Mouse (Mus musculus): ENCODE results near the gene Fiz1. TPM values are rescaled to one million over a fixed set of nuclear protein-coding genes. Genes with fewer than 3 reads are reported as not detected.
A peak's percentile ranks its signal among the peaks of the same experiment; 100 is the strongest.
"Not testable (repeated sequence)": the region's sequence is repeated elsewhere in the genome, so short reads cannot be mapped to it uniquely, and the experiment has no call there.

Gene Fiz1
- total and polyA plus RNA-seq, 2 experiments: 6.2 to 19.3 TPM

GRCm38 (mm10) chr7:5029543-5029942, 15.0 kb upstream of the Fiz1 start:
- Histone ChIP-seq H3K9ac (ENCODE audit: low read depth, low read length) (no peak overlapping the region), H3K4me3 (ENCODE audit: insufficient read depth, low read depth, low read length) (no peak overlapping the region), H3K27ac (replicated peaks; ENCODE audit: insufficient read depth, low read depth, low read length) (no peak overlapping the region), H3K27me3 (ENCODE audit: control insufficient read depth, insufficient read depth, low read length) (peaks cover 3% of the 10 kb centered on the region; the same call in 1 of the 2 replicates), H3K36me3 (ENCODE audit: control insufficient read depth, insufficient read depth, low read length) (peaks cover 40% of the 10 kb centered on the region), H3K79me2 (ENCODE audit: control insufficient read depth, insufficient read depth, low read length) (peaks cover 3% of the 10 kb centered on the region; the same call in 1 of the 2 replicates), H3K4me1 (ENCODE audit: control insufficient read depth, insufficient read depth, low read length) (no peaks in the 10 kb centered on the region)
- DNase-seq (ENCODE audit: extremely low read depth, low read depth, low spot score): no peak
- TF ChIP-seq CTCF (IDR thresholded peaks at IDR 0.05; ENCODE audit: low read depth, low read length) (no peak), POLR2A (IDR thresholded peaks at IDR 0.05; ENCODE audit: extremely low read depth, insufficient read depth, low read length) (no peak)
- 95% methylated on average over 22 of the region's 22 CpGs for WGBS

GRCm38 (mm10) chr7:5021197-5021596, 6.7 kb upstream of the Fiz1 start:
- no peak for TF ChIP-seq POLR2A (IDR thresholded peaks at IDR 0.05; ENCODE audit: extremely low read depth, insufficient read depth, low read length)
- H3K4me1 ChIP-seq (ENCODE audit: control insufficient read depth, insufficient read depth, low read length): peaks cover 12% of the 10 kb centered on the region
- H3K27me3 ChIP-seq (ENCODE audit: control insufficient read depth, insufficient read depth, low read length): no peaks in the 10 kb centered on the region
- no peak for DNase-seq (ENCODE audit: extremely low read depth, low read depth, low spot score)
- peak overlapping the region; percentile 82 for H3K27ac ChIP-seq (replicated peaks; ENCODE audit: insufficient read depth, low read depth, low read length)
- 41% methylated on average over 5 of the region's 5 CpGs for WGBS
- H3K79me2 ChIP-seq (ENCODE audit: control insufficient read depth, insufficient read depth, low read length): peaks cover 23% of the 10 kb centered on the region; the same call in 1 of the 2 replicates
- H3K9ac ChIP-seq (ENCODE audit: low read depth, low read length): peak overlapping the region; percentile 10; the same call in 1 of the 2 replicates
- peak overlapping the region; percentile 66 for H3K4me3 ChIP-seq (ENCODE audit: insufficient read depth, low read depth, low read length)
- H3K36me3 ChIP-seq (ENCODE audit: control insufficient read depth, insufficient read depth, low read length): peaks cover 4% of the 10 kb centered on the region; the same call in 1 of the 2 replicates

GRCm38 (mm10) chr7:5020685-5021084, 6.2 kb upstream of the Fiz1 start:
- under 1% methylated on average over 14 of the region's 15 CpGs for WGBS
- peaks cover 12% of the 10 kb centered on the region for H3K4me1 ChIP-seq (ENCODE audit: control insufficient read depth, insufficient read depth, low read length)
- TF ChIP-seq POLR2A (IDR thresholded peaks at IDR 0.05; ENCODE audit: extremely low read depth, insufficient read depth, low read length) (no peak), CTCF (IDR thresholded peaks at IDR 0.05; ENCODE audit: low read depth, low read length) (no peak)
- H3K27ac ChIP-seq (replicated peaks; ENCODE audit: insufficient read depth, low read depth, low read length): peak overlapping the region; percentile 82
- H3K4me3 ChIP-seq (ENCODE audit: insufficient read depth, low read depth, low read length): peak overlapping the region; percentile 66
- no peaks in the 10 kb centered on the region for H3K27me3 ChIP-seq (ENCODE audit: control insufficient read depth, insufficient read depth, low read length)
- H3K9ac ChIP-seq (ENCODE audit: low read depth, low read length): peak overlapping the region; percentile 78
- peaks cover 4% of the 10 kb centered on the region; the same call in 1 of the 2 replicates for H3K36me3 ChIP-seq (ENCODE audit: control insufficient read depth, insufficient read depth, low read length)
- peaks cover 23% of the 10 kb centered on the region; the same call in 1 of the 2 replicates for H3K79me2 ChIP-seq (ENCODE audit: control insufficient read depth, insufficient read depth, low read length)
- DNase-seq (ENCODE audit: extremely low read depth, low read depth, low spot score): no peak

DNA sequence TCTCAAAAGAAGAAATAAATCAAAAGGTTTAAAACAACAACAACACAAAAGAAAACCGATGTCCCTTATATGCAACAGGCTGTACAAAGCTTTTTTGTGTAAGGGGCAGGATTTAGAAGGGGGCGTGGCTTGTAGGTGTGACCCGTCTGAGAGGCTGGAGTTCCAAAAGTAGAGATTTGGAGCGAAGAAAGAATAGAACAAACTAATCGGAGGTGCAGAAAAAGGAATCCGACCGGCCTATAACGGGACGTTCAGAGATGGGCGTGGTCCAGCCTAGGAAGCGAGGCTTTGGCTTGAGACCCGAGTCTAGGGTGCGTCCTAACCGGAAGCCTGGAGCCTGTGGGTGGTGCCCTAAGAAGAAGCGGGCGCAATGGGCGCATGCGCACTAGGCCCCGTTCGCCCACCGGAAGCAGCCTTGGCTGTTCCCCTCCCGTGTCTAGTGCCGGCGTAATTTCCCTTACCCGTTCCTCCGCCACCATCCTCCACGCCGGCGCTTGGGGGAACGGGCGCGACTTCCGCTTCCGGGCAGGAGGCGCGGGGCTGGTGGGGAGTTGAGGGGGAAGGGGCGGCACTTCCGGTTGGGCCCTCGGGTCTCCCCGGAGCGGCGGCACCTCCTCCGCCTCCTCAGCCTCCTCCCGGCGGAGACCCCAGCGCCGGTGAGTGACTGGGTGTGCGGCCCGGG, 5.6 kb upstream of the Fiz1 start, which contains the start of the genes Zfp865 and Ccdc106:
Zfp865 (plus strand) TSS at position 377 of the 682 bp plus-strand sequence.
Ccdc106 (plus strand) TSS at position 554 of the 682 bp plus-strand sequence.
- peak within 1 kb of the TSS; percentile 66 for H3K4me3 ChIP-seq (ENCODE audit: insufficient read depth, low read depth, low read length)
- peak; percentile 94 for DNase-seq (ENCODE audit: extremely low read depth, low read depth, low spot score)
- TF ChIP-seq CTCF (IDR thresholded peaks at IDR 0.05; ENCODE audit: low read depth, low read length) (no peak), POLR2A (IDR thresholded peaks at IDR 0.05; ENCODE audit: extremely low read depth, insufficient read depth, low read length) (peak; percentile 45)
- peaks cover 12% of the 10 kb centered on the region for H3K4me1 ChIP-seq (ENCODE audit: control insufficient read depth, insufficient read depth, low read length)
- peak within 1 kb of the TSS; percentile 82 for H3K27ac ChIP-seq (replicated peaks; ENCODE audit: insufficient read depth, low read depth, low read length)
- peaks cover 20% of the 10 kb centered on the region; the same call in 1 of the 2 replicates for H3K79me2 ChIP-seq (ENCODE audit: control insufficient read depth, insufficient read depth, low read length)
- WGBS: under 1% methylated on average over 49 of the region's 49 CpGs
- H3K36me3 ChIP-seq (ENCODE audit: control insufficient read depth, insufficient read depth, low read length): peaks cover 4% of the 10 kb centered on the region; the same call in 1 of the 2 replicates
- no peaks in the 10 kb centered on the region for H3K27me3 ChIP-seq (ENCODE audit: control insufficient read depth, insufficient read depth, low read length)
- peak within 1 kb of the TSS; percentile 78 for H3K9ac ChIP-seq (ENCODE audit: low read depth, low read length)

DNA sequence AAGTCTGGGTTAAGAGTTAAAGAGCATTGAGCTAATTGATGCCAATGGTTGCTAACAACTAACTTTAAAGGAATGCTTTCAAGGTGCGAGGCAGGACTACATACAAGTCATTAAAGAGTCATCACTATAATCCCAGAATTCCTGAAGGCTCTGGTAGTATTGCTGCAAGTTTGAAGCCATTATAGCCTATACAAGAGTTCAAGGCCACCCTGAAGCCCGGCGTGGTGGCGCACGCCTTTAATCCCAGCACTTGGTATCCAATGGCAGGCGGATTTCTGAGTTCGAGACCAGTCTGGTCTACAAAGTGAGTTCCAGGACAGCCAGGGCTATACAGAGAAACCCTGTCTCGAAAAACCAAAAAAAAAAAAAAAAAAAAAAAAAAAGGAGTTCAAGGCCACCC, 5.1 kb upstream of the Fiz1 start:
- not testable (repeated sequence) for H3K27me3 ChIP-seq (ENCODE audit: control insufficient read depth, insufficient read depth, low read length); H3K36me3 ChIP-seq (ENCODE audit: control insufficient read depth, insufficient read depth, low read length); DNase-seq (ENCODE audit: extremely low read depth, low read depth, low spot score); H3K4me3 ChIP-seq (ENCODE audit: insufficient read depth, low read depth, low read length)
- H3K27ac ChIP-seq (replicated peaks; ENCODE audit: insufficient read depth, low read depth, low read length): 0 out of 2 replicates have a peak overlapping the region, but pooled peaks have one; percentile 35
- 15% methylated on average over 8 of the region's 8 CpGs for WGBS
- H3K9ac ChIP-seq (ENCODE audit: low read depth, low read length): peak overlapping the region; percentile 21; the same call in 1 of the 2 replicates
- peaks cover 20% of the 10 kb centered on the region; the same call in 1 of the 2 replicates for H3K79me2 ChIP-seq (ENCODE audit: control insufficient read depth, insufficient read depth, low read length)
- H3K4me1 ChIP-seq (ENCODE audit: control insufficient read depth, insufficient read depth, low read length): peaks cover 12% of the 10 kb centered on the region

GRCm38 (mm10) chr7:5017931-5018330, 3.4 kb upstream of the Fiz1 start:
- Histone ChIP-seq H3K9ac (ENCODE audit: low read depth, low read length) (no peak overlapping the region), H3K27me3 (ENCODE audit: control insufficient read depth, insufficient read depth, low read length) (no peaks in the 10 kb centered on the region), H3K4me1 (ENCODE audit: control insufficient read depth, insufficient read depth, low read length) (peaks cover 12% of the 10 kb centered on the region), H3K36me3 (ENCODE audit: control insufficient read depth, insufficient read depth, low read length) (peaks cover 2% of the 10 kb centered on the region; the same call in 1 of the 2 replicates), H3K4me3 (ENCODE audit: insufficient read depth, low read depth, low read length) (no peak overlapping the region), H3K27ac (replicated peaks; ENCODE audit: insufficient read depth, low read depth, low read length) (no peak overlapping the region), H3K79me2 (ENCODE audit: control insufficient read depth, insufficient read depth, low read length) (peaks cover 11% of the 10 kb centered on the region; the same call in 1 of the 2 replicates)
- 97% methylated on average over 21 of the region's 21 CpGs for WGBS
- no peak for TF ChIP-seq POLR2A (IDR thresholded peaks at IDR 0.05; ENCODE audit: extremely low read depth, insufficient read depth, low read length)
- no peak for TF ChIP-seq CTCF (IDR thresholded peaks at IDR 0.05; ENCODE audit: low read depth, low read length)
- DNase-seq (ENCODE audit: extremely low read depth, low read depth, low spot score): no peak

Data from liver, adult 2 months (tissue).